Mouse (Mus musculus) gastrocnemius, adult 8-10 months (tissue): Measurements from ENCODE around the gene Prnd. TPM values are rescaled to one million over a fixed set of nuclear protein-coding genes. Genes with fewer than 3 reads are reported as not detected.

ENCODE experiments used
- DNase-seq, 2 experiments: peaks; one replicate each; pipeline ENCODE4 v3.0.0; 2022; ENCODE audit warnings: low spot score in 2 of 2
- total RNA-seq, 4 experiments: library from RNA; stranded (reverse); gene quantifications; 2 replicates each; pipeline ENCODE4 v1.2.4; 2022

Prnd gene
- total RNA-seq, 4 experiments from 2014 or later, result 0.10 to 0.40 TPM; not detected in 2

DNA sequence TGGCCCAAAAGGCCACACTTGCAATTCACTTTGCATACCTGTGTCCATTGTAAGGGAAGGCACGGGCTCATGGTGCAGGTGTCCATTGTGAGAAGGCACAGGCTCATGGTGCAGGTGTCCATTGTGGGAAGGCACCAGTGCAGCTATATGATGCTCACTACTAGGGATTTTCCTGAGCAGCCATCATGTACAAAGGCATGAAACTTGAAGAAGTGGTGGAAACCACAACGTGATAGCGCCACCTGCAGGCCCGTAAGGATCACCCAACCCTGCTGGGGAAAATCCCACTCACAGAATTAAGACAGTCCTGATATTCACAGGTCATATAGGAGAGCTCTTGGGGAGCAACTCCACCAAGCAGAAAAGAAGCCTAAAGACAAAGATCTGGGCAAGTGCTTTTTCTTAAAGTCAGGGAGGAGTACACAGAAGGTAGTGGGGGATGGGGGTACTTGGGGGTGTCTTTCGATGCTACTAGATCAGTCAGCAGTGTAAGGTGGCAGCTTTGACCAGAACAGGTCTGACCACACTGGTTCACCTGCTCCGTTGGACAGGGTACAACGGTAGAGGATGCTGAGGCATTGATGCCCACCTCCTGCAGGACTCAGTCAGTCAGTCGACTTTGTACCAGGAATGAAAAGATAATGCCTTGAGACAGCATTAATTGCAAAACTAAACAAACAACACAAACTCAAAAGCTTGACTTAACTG is 11.1 kb upstream of the Prnd start:
- DNase-seq, result peak in 1 of 2 experiments; percentile 35

- no peak for DNase-seq
These were observed 10.2 kb upstream of the Prnd start for GRCm38 (mm10) chr2:131940506-131940905.

GRCm38 (mm10) chr2:131941501-131941900 is 9.2 kb upstream of the Prnd start:
- no peak for DNase-seq

DNA sequence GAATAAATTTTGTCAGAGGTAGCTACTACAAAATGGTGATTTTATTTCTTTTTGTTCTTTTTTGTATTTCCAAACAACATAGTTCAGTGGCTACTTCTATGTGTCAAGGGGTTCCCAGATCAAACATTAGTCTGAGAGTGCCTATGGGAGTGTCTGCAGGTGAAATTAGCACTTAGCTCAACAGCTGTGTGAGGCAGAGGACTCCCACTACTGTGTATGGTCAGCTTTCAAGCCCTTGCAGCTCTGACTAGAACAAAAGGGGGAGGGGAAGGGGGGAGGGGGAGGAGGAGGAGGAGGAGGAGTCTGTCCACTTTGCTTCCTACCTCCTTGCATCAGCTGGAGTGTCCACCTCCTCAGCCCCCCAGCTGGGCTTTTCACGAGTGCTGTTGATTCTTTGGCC is 6.3 kb upstream of the Prnd start:
- no peak for DNase-seq

DNA sequence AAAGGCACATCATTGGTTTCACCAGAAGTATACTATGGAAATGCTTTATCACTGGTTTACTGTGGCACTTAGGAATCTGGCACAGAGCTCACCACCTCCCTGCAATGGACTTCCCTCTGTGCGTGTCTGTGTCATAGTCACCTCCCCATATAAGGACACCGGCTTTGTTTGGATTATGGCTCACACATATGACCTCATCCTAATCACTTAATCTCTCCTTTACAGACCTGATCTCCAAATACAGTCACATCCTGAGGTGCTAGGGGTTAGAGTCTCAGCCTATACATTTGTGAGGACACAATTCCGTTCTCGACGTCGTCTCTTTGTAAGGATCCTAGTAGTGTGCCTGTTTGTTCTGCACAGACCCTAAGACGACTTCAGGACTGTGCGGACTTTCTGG is 5.4 kb upstream of the Prnd start:
- DNase-seq, result no peak

DNA sequence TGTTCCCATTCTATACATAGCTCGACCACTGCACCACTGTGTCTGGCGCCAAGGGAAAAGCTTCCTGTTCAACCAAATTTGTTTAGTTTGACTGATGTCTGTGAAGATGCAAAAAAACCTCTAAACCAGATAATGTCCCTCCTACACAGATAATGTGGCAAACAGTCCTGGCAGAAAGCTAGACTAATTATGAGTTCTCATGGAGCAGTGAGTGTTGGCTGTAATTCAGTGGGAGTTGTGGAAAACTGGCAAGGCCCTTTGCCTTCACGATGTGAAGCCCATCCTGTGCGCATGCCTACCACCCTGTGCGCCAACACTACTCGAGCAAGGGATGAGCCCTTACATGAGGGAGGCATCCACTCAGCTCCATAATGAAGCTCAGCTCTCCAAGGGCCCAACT is 4.9 kb upstream of the Prnd start:
- no peak for DNase-seq

DNA sequence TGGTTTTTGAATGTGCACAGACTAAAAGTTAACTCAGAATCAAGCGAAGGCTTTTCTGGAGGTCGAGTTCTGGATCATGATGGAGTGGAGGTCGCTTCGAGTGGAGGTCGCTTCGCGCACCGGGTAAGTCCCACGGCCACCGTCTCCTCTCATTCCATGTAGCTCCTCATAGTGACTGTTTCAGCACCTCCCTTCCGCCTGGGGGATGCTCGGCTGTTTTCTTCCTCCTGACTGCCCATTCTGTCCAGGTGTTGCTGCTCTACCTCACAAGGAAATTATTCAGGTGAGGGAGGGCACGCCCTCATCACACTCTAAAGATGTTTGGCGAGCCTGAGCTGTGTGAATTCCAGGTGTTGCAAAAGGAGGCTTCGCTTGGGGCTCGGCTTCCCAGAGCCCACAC is 4.3 kb upstream of the Prnd start:
- no peak for DNase-seq

DNA sequence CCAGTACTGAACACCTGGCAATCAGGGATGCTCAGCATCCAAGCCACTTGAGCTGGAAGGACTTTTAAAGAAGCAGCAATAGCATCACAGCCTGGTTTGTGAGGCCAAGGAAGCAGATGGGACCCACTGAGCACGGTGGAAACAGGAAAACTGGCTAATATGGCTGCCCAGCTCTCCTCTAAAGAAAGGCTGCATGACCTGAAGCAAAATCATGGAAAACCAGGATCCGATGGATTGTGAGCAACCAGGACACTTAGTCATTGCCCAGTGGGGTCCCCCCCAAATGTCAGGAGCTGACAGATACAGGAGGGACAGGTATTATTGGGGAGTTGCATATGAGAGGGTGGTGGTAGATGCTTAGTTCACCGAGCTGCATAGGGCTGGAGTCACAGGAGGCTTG is 2.5 kb upstream of the Prnd start:
- DNase-seq, result no peak

- DNase-seq, result no peak
These were observed 1.6 kb upstream of the Prnd start for GRCm38 (mm10) chr2:131948916-131949639.

DNA sequence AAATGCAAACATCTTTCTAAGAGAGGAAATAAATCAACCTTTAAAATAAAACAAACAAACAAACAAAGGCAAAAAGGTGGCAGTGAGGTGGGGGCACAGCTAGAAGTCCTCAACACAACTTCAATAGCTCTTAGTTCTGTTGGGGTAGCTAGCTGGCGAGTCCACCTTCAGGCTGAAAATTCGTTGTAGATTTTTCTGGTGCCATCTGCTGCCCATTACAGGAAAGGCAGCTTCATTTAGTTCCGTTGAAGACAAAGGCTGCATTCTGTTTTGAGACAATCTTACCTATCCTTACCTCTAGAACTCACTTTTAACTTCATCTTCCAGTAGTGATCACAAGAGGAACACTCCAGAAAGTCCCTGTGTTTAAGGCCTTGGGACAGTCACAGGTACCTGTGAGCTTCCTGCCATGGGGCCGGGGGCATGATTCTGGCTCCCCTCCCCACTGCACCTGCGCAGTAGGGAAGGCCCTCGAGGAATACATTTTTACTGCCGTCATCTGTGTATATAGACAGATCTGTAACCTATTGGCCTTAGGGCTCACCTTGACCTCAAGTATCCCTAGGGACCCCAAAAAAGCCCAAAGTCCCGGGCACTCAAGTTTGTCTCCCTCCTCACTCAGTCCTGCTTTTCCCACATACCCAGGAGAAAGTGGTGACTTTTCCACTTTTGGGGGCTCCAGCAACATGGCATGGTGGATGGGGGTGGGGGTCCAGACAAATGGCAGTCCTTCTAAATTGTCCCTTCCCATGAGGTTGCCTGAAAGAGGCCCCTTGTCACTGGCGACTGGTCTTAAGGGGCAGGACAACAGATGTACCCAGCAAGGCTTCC is 679 bp upstream of the Prnd start:
- DNase-seq, result no peak

- DNase-seq, result no peak
These were observed 1.8 kb downstream of the Prnd start for GRCm38 (mm10) chr2:131952456-131952855.

GRCm38 (mm10) chr2:131952961-131953538 is 2.4 kb downstream of the Prnd start:
- no peak for DNase-seq

- DNase-seq, result no peak
These were observed 3.0 kb downstream of the Prnd start for GRCm38 (mm10) chr2:131953711-131954110.

- no peak for DNase-seq
These were observed 4.2 kb downstream of the Prnd start for GRCm38 (mm10) chr2:131954835-131955234.

- DNase-seq, result no peak
These were observed 4.6 kb downstream of the Prnd start for GRCm38 (mm10) chr2:131955264-131955663.

DNA sequence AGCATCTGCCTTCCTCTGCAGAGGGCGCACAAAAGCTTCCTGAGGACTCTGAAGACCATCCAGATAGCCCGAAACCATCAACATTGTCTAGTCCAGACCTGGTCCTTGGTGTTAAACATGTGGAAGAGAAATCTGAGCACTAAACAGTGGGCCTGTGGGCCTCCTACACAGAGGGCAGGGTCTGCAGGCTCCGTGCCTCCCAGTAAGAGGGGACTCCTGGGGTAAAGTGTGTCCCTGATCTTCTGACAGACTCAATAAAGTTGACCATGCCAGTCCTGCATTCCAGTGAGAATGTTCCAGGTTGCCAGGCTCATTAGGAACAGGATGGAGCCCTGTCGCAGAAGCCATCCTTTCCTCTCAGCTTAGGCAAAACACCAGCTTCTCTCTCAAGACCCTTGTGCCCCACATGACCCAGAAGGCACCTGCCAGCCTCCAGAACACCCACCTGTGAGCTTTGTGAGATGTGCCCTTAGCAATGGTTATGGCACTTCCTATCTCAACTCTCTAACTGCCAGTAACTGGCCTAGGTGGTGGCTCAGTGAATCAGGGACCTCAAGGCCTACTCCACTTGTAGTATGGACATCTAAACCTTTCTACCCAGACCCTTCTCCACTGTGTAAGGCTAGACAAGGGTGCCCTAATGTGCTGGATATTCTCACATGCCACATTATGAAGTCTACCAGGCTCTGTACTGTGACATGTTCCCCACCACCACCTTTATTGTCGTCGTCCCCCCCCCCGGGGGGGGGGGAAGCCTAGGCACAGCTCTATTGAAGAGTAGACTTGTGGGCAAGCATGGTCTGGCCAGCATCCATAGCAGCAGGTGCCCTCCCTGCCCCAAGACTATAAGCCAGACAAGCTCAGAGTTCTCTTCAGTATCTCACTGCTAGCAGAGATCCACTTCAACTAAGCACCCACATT is 5.9 kb downstream of the Prnd start:
- DNase-seq, result no peak

- no peak for DNase-seq
These were observed 7.1 kb downstream of the Prnd start for GRCm38 (mm10) chr2:131957731-131958222.

GRCm38 (mm10) chr2:131961671-131962070 is 11.0 kb downstream of the Prnd start:
- no peak for DNase-seq

DNA sequence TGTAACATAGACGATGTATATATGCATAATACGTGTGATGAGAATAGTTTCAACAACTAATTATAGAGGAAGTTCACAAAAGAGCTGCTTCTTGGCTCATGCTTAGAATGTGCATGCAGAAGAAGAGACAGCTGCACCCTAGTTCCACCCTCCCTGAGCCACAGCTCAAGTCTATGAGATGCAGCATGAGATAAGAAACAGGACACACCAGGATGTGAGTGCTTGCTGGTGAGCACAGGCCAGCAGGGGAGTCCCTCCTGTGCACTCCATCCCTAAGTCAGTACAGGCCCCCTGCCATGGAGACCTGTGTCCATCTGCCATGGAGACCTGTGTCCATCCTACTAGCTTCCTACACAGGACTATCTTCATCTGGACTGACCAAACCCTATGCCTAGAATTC is 19.9 kb downstream of the Prnd start:
- DNase-seq, result no peak

- DNase-seq, result no peak
These were observed 20.4 kb downstream of the Prnd start for GRCm38 (mm10) chr2:131971098-131971497.

- no peak for DNase-seq
These were observed 26.0 kb downstream of the Prnd start for GRCm38 (mm10) chr2:131976663-131977062.
